Mouse (Mus musculus): ENCODE data around the gene Paqr5. TPM values are rescaled to one million over a fixed set of nuclear protein-coding genes. Genes with fewer than 3 reads are reported as not detected.
A peak's percentile ranks its signal among the peaks of the same experiment; 100 is the strongest.

The Paqr5 gene
- polyA plus RNA-seq, 1 experiment from 2014 or later = 18.7 TPM

DNA sequence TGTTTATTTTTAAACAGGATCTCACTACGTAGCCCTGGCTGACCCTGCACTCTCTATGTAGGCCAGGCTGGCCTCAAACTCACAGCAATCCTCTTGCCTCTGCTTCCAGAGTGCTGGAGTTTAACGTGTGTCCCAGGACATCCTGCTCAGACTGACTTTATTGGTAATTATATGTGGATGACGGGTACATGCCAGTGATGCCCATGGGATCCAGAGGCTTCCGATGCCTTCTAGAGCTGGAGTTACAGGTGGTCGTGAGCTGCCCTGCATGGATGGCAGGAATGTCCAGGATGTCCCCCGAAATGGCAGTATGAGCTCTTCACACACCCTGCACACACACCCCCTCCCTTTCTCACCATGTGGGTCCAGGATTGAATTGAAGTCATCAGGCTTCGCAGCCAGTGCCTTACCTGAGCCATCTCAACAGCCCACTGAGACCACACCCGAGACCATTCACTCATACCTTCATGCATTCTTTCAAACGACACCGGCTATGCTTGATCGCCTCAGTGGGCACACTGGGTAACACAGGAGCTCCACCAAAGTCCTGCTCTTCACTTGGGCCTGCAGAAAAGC lies 117.7 kb downstream of the Paqr5 start:
- H3K27ac ChIP-seq (ENCODE audit: low read length) = no peak overlapping the region
- H3K9me3 ChIP-seq (ENCODE audit: control insufficient read depth, low read depth, low read length) = no peaks in the 10 kb centered on the region
- peaks cover 20% of the 10 kb centered on the region for H3K4me1 ChIP-seq (ENCODE audit: control insufficient read depth, insufficient read depth, low read length)
- ATAC-seq (ENCODE audit: insufficient number of reproducible peaks, insufficient read depth, low FRiP score, low read depth) = no peak
- H3K9ac ChIP-seq (replicated peaks; ENCODE audit: low read depth, low read length) = no peak overlapping the region
- H3K4me3 ChIP-seq (ENCODE audit: low read depth, low read length) = no peak overlapping the region
- H3K27me3 ChIP-seq (ENCODE audit: control insufficient read depth, insufficient read depth, low read length) = no peaks in the 10 kb centered on the region
- H3K4me2 ChIP-seq (replicated peaks; ENCODE audit: low read depth, low read length) = no peak overlapping the region
- peaks cover 20% of the 10 kb centered on the region; the same call in 1 of the 2 replicates for H3K36me3 ChIP-seq (ENCODE audit: control insufficient read depth, insufficient read depth, low read length)
- 91% methylated on average over 11 of the region's 11 CpGs for WGBS

- Histone ChIP-seq H3K9ac (replicated peaks; ENCODE audit: low read depth, low read length) (no peak overlapping the region), H3K4me1 (ENCODE audit: control insufficient read depth, insufficient read depth, low read length) (peaks cover 20% of the 10 kb centered on the region), H3K27ac (ENCODE audit: low read length) (no peak overlapping the region), H3K4me3 (ENCODE audit: low read depth, low read length) (no peak overlapping the region), H3K36me3 (ENCODE audit: control insufficient read depth, insufficient read depth, low read length) (peaks cover 20% of the 10 kb centered on the region; the same call in 1 of the 2 replicates), H3K4me2 (replicated peaks; ENCODE audit: low read depth, low read length) (no peak overlapping the region), H3K9me3 (ENCODE audit: control insufficient read depth, low read depth, low read length) (no peaks in the 10 kb centered on the region), H3K27me3 (ENCODE audit: control insufficient read depth, insufficient read depth, low read length) (no peaks in the 10 kb centered on the region)
- 78% methylated on average over 3 of the region's 3 CpGs for WGBS
- no peak for ATAC-seq (ENCODE audit: insufficient number of reproducible peaks, insufficient read depth, low FRiP score, low read depth)
These were observed 118.3 kb downstream of the Paqr5 start for GRCm38 (mm10) chr9:61908341-61908740.

- no peak for ATAC-seq (ENCODE audit: insufficient number of reproducible peaks, insufficient read depth, low FRiP score, low read depth)
- no peak overlapping the region for H3K4me3 ChIP-seq (ENCODE audit: low read depth, low read length)
- H3K27me3 ChIP-seq (ENCODE audit: control insufficient read depth, insufficient read depth, low read length) = no peaks in the 10 kb centered on the region
- H3K27ac ChIP-seq (ENCODE audit: low read length) = no peak overlapping the region
- peaks cover 14% of the 10 kb centered on the region; the same call in 1 of the 2 replicates for H3K36me3 ChIP-seq (ENCODE audit: control insufficient read depth, insufficient read depth, low read length)
- WGBS = 86% methylated on average over 4 of the region's 4 CpGs
- no peak overlapping the region for H3K9ac ChIP-seq (replicated peaks; ENCODE audit: low read depth, low read length)
- peaks cover 19% of the 10 kb centered on the region for H3K4me1 ChIP-seq (ENCODE audit: control insufficient read depth, insufficient read depth, low read length)
- H3K9me3 ChIP-seq (ENCODE audit: control insufficient read depth, low read depth, low read length) = no peaks in the 10 kb centered on the region
- H3K4me2 ChIP-seq (replicated peaks; ENCODE audit: low read depth, low read length) = no peak overlapping the region
These were observed 118.9 kb downstream of the Paqr5 start for GRCm38 (mm10) chr9:61907621-61908295.

DNA sequence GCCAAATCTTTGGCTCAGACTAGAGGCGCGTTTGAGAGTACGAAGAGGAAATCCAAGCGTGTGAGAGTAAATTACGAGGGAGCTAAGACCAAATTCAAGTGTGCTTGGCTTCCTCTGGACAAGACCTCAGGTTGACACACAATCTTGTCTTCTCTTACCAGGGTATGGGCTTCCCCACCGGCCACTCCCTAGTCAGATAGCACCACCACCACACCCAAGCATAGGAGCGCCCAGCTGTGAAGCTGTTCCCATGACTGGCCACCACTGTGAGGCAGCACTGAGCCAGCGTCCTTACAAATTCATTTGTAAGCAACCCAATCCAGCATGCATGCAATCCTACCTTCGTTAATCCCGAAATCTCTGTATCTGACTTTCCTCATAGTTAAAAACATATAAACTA lies 119.7 kb downstream of the Paqr5 start:
- WGBS = 66% methylated on average over 10 of the region's 10 CpGs
- Histone ChIP-seq H3K27me3 (ENCODE audit: control insufficient read depth, insufficient read depth, low read length) (no peaks in the 10 kb centered on the region), H3K36me3 (ENCODE audit: control insufficient read depth, insufficient read depth, low read length) (peaks cover 6% of the 10 kb centered on the region; the same call in 1 of the 2 replicates), H3K4me1 (ENCODE audit: control insufficient read depth, insufficient read depth, low read length) (peaks cover 16% of the 10 kb centered on the region), H3K27ac (ENCODE audit: low read length) (no peak overlapping the region), H3K4me2 (replicated peaks; ENCODE audit: low read depth, low read length) (no peak overlapping the region), H3K9ac (replicated peaks; ENCODE audit: low read depth, low read length) (no peak overlapping the region), H3K4me3 (ENCODE audit: low read depth, low read length) (no peak overlapping the region), H3K9me3 (ENCODE audit: control insufficient read depth, low read depth, low read length) (no peaks in the 10 kb centered on the region)
- ATAC-seq (ENCODE audit: insufficient number of reproducible peaks, insufficient read depth, low FRiP score, low read depth) = no peak

DNA sequence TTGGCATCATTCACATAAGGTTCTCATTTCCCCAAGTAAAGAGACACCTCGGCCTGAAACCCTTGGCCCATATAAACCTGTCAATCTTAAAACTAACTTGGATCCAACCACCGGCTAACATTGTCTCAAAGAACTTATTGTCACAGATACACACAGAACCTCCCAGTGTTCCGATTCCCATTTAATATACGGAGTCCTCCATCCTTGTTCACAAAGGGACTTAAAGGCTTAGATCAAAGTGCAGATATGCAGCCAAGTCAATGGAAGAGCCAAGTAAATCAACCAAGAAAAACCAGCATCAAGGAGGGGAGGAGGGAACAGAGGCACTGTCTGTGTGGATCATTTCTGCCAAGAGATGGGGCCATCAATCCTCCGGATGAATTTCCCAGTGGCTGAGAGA lies 121.1 kb downstream of the Paqr5 start:
- no peak overlapping the region for H3K27ac ChIP-seq (ENCODE audit: low read length)
- ATAC-seq (ENCODE audit: insufficient number of reproducible peaks, insufficient read depth, low FRiP score, low read depth) = no peak
- no peaks in the 10 kb centered on the region for H3K27me3 ChIP-seq (ENCODE audit: control insufficient read depth, insufficient read depth, low read length)
- H3K4me3 ChIP-seq (ENCODE audit: low read depth, low read length) = no peak overlapping the region
- WGBS = 71% methylated on average over 5 of the region's 5 CpGs
- no peak overlapping the region for H3K9ac ChIP-seq (replicated peaks; ENCODE audit: low read depth, low read length)
- H3K36me3 ChIP-seq (ENCODE audit: control insufficient read depth, insufficient read depth, low read length) = no peaks in the 10 kb centered on the region
- no peak overlapping the region for H3K4me2 ChIP-seq (replicated peaks; ENCODE audit: low read depth, low read length)
- no peaks in the 10 kb centered on the region for H3K9me3 ChIP-seq (ENCODE audit: control insufficient read depth, low read depth, low read length)
- peaks cover 16% of the 10 kb centered on the region for H3K4me1 ChIP-seq (ENCODE audit: control insufficient read depth, insufficient read depth, low read length)

DNA sequence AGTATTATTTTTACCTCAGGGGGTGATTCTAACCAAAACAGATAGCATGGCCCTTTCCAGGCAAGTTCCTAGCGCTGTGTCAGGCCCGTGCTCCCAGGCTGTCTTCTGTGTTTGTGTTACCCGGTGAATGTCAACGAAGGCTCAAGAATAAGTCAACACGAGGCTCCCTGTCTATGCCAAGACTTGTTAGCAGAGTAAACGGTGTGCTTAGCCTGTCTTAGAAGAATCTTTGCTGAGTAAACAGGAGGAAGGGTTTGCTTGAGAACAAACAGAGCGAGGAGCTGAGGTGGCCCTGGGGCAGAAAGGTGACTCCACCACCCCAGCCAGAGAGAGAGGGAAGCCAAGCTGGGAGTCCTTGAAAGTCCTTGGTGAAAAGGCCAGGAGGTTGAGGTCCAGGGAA lies 122.5 kb downstream of the Paqr5 start:
- no peaks in the 10 kb centered on the region for H3K36me3 ChIP-seq (ENCODE audit: control insufficient read depth, insufficient read depth, low read length)
- no peak overlapping the region for H3K27ac ChIP-seq (ENCODE audit: low read length)
- H3K9ac ChIP-seq (replicated peaks; ENCODE audit: low read depth, low read length) = no peak overlapping the region
- H3K9me3 ChIP-seq (ENCODE audit: control insufficient read depth, low read depth, low read length) = no peaks in the 10 kb centered on the region
- no peak overlapping the region for H3K4me3 ChIP-seq (ENCODE audit: low read depth, low read length)
- 0 out of 2 replicates have a peak overlapping the region, but pooled peaks have one; percentile 16 for H3K4me2 ChIP-seq (replicated peaks; ENCODE audit: low read depth, low read length)
- 20% methylated on average over 7 of the region's 7 CpGs for WGBS
- H3K4me1 ChIP-seq (ENCODE audit: control insufficient read depth, insufficient read depth, low read length) = peaks cover 16% of the 10 kb centered on the region
- peak; percentile 42; the same call in 1 of the 2 replicates for ATAC-seq (ENCODE audit: insufficient number of reproducible peaks, insufficient read depth, low FRiP score, low read depth)
- H3K27me3 ChIP-seq (ENCODE audit: control insufficient read depth, insufficient read depth, low read length) = 0 out of 2 replicates have a peak, but pooled peaks cover 2% of the 10 kb centered on the region

Other genes starting within 250 kb of the Paqr5 start
- gene Rplp1, start 112.3 kb downstream of the Paqr5 start, polyA plus RNA-seq (2014; fragmentation: Nextera tagmentation; extraction: Ambion mirVana) = 1,594 and 1,757 TPM in 2 replicates
- 127 and 140 TPM in 2 replicates for gene Kif23, start 80.1 kb downstream of the Paqr5 start, polyA plus RNA-seq (2014; fragmentation: Nextera tagmentation; extraction: Ambion mirVana)
- 26.5 and 27.6 TPM in 2 replicates for gene Glce, start 95.8 kb upstream of the Paqr5 start, polyA plus RNA-seq (2014; fragmentation: Nextera tagmentation; extraction: Ambion mirVana)